Mouse (Mus musculus): Measurements from ENCODE around the gene 1700017B05Rik.
"Not testable (repeated sequence)": the region's sequence is repeated elsewhere in the genome, so short reads cannot be mapped to it uniquely, and the experiment has no call there.

1700017B05Rik gene

GRCm38 (mm10) chr9:57261913-57262794, at the start of gene 1700017B05Rik:
1700017B05Rik (minus strand) TSS chr9:57262612.
- peak; percentile 45 for DNase-seq (ENCODE audit: low read depth, low spot score)

- DNase-seq (ENCODE audit: low read depth, low spot score): no peak
Measured at GRCm38 (mm10) chr9:57310895-57311294, 48.5 kb upstream of the 1700017B05Rik start.

GRCm38 (mm10) chr9:57309353-57309752, 46.9 kb upstream of the 1700017B05Rik start:
- no peak for DNase-seq (ENCODE audit: low read depth, low spot score)

GRCm38 (mm10) chr9:57307456-57307855, 45.0 kb upstream of the 1700017B05Rik start:
- DNase-seq (ENCODE audit: low read depth, low spot score): no peak

GRCm38 (mm10) chr9:57304716-57305115, 42.3 kb upstream of the 1700017B05Rik start:
- not testable (repeated sequence) for DNase-seq (ENCODE audit: low read depth, low spot score)

- DNase-seq (ENCODE audit: low read depth, low spot score): no peak
Measured at GRCm38 (mm10) chr9:57304251-57304650, 41.8 kb upstream of the 1700017B05Rik start.

- no peak for DNase-seq (ENCODE audit: low read depth, low spot score)
Measured at GRCm38 (mm10) chr9:57303356-57303755, 40.9 kb upstream of the 1700017B05Rik start.

- DNase-seq (ENCODE audit: low read depth, low spot score): no peak
Measured at GRCm38 (mm10) chr9:57300825-57301224, 38.4 kb upstream of the 1700017B05Rik start.

- DNase-seq (ENCODE audit: low read depth, low spot score): no peak
Measured at GRCm38 (mm10) chr9:57299790-57300477, 37.5 kb upstream of the 1700017B05Rik start.

- no peak for DNase-seq (ENCODE audit: low read depth, low spot score)
Measured at GRCm38 (mm10) chr9:57297938-57298337, 35.5 kb upstream of the 1700017B05Rik start.

- DNase-seq (ENCODE audit: low read depth, low spot score): no peak
Measured at GRCm38 (mm10) chr9:57296277-57296676, 33.9 kb upstream of the 1700017B05Rik start.

- DNase-seq (ENCODE audit: low read depth, low spot score): no peak
Measured at GRCm38 (mm10) chr9:57295666-57296065, 33.3 kb upstream of the 1700017B05Rik start.

- no peak for DNase-seq (ENCODE audit: low read depth, low spot score)
Measured at GRCm38 (mm10) chr9:57294905-57295304, 32.5 kb upstream of the 1700017B05Rik start.

GRCm38 (mm10) chr9:57287183-57287582, 24.8 kb upstream of the 1700017B05Rik start:
- no peak for DNase-seq (ENCODE audit: low read depth, low spot score)

- no peak for DNase-seq (ENCODE audit: low read depth, low spot score)
Measured at GRCm38 (mm10) chr9:57283311-57283710, 20.9 kb upstream of the 1700017B05Rik start.

GRCm38 (mm10) chr9:57282686-57283085, 20.3 kb upstream of the 1700017B05Rik start:
- DNase-seq (ENCODE audit: low read depth, low spot score): no peak

GRCm38 (mm10) chr9:57281549-57281948, 19.1 kb upstream of the 1700017B05Rik start:
- no peak for DNase-seq (ENCODE audit: low read depth, low spot score)

GRCm38 (mm10) chr9:57279441-57279840, 17.0 kb upstream of the 1700017B05Rik start:
- DNase-seq (ENCODE audit: low read depth, low spot score): no peak

- DNase-seq (ENCODE audit: low read depth, low spot score): no peak
Measured at GRCm38 (mm10) chr9:57278268-57278667, 15.9 kb upstream of the 1700017B05Rik start.

GRCm38 (mm10) chr9:57276311-57276710, 13.9 kb upstream of the 1700017B05Rik start:
- no peak for DNase-seq (ENCODE audit: low read depth, low spot score)

- DNase-seq (ENCODE audit: low read depth, low spot score): no peak
Measured at GRCm38 (mm10) chr9:57273805-57274494, 11.5 kb upstream of the 1700017B05Rik start.
